Mouse (Mus musculus) erythroblast, embryonic 14.5 days (primary cell): ENCODE data around the gene Cxcl14.

Experiments used
- GATA1 ChIP-seq: IDR thresholded peaks from 2 replicates; pipeline ENCODE4 v1.6.1; 2012; ENCODE audit warnings: low read length, inconsistent platforms, mixed read lengths
- TAL1 ChIP-seq: IDR thresholded peaks from 3 replicates; pipeline ENCODE4 v1.6.1; 2012; ENCODE audit warnings: low read length, inconsistent platforms, mixed read lengths

DNA sequence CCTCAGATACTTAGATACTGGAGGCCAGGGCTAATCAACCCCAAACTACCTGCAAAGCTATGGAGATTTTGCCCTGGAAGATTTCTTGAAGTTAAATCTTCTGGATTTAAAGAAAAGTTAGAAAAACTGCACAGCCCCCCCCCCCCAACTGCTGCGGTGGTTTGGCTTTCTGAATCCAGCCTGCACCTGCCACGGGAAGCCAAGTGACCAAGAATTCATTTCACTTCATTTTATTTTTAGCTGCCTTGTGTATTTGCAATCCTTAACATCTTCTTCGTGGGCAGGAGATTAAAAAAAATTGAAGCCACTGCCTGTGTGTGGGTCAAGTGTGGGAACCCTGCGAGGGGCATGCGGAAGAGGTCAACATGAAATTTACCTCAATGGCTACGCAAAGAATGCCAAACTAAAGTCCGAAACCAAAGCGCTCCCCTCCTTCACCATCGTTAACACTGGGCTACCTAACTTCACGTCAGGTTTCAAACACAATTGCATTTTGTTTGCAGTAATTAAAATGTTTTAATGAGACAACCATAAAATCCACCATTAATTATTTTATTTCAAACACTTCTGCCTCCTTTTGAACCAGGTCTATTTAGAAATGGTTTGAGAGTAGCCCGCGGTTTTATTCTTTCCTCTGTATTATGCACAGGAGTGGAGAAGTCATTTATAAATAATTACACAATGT is 38.7 kb downstream of the Cxcl14 start:
- TF ChIP-seq TAL1 (no peak), GATA1 (no peak)
